Comparison of ENCODE assay signal across 9 mouse cellular contexts in the genomic region with DNA sequence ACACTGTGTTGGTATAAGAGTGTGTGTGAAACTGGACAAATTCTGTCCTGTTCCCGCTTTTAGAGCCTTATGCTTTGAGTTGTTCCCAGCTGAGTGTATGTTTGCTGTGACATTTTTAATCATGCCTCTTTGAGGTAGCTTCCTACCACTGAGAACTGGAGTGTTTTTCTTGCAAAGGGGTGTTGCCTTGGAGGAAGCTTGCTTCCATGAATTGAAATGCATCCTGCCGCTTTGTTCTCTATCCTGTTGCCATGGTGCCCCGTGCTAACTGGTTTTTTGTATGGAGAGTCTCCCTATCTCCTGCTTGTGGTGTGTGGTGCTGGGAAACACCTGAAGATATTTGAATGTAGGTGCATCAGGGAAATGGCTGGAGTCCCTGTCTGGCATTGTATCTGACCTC. TPM values are rescaled to one million over a fixed set of nuclear protein-coding genes. Genes with fewer than 3 reads are reported as not detected.
DNase-seq lines count a peak whose midpoint lies in the region; ATAC-seq and TF ChIP-seq lines count a peak whose summit lies in the region.
"Had no signal": no experiment of that assay in that cellular context is flagged by ENCODE, and none has a peak within 500 bp of the region (broad histone marks: within the 10 kb centered on the region; RNA-seq: fewer than 3 reads in every experiment).

No protein-coding gene starts in this region.

- H3K4me2 ChIP-seq in forebrain, embryonic 11.5 days (ENCODE audit: low read depth, low read length, severe bottlenecking), result 0 out of 2 replicates have a peak overlapping the region, but pooled peaks have one; percentile 6
- H3K4me2 ChIP-seq in forebrain, embryonic 15.5 days (replicated peaks), result no peak overlapping the region
- H3K4me2 ChIP-seq in hindbrain, embryonic 11.5 days (replicated peaks; ENCODE audit: low read depth, low read length), result no peak overlapping the region
- H3K4me2 ChIP-seq: limb, embryonic 12.5 days had no signal

- no peaks in the 10 kb centered on the region for H3K36me3 ChIP-seq in forebrain, embryonic 11.5 days (ENCODE audit: control insufficient read depth, insufficient read depth, low read length)
- H3K36me3 ChIP-seq in forebrain, embryonic 15.5 days, result no peaks in the 10 kb centered on the region
- H3K36me3 ChIP-seq in hindbrain, embryonic 11.5 days (ENCODE audit: control insufficient read depth, insufficient read depth, low read length), result no peaks in the 10 kb centered on the region
- H3K36me3 ChIP-seq: limb, embryonic 12.5 days had no signal

- 13% methylated on average over 3 of the region's 3 CpGs for WGBS in forebrain, embryonic 11.5 days
- WGBS in forebrain, embryonic 15.5 days, result 10% methylated on average over 3 of the region's 3 CpGs
- 27% methylated on average over 3 of the region's 3 CpGs for WGBS in hindbrain, embryonic 11.5 days

- H3K27ac ChIP-seq in forebrain, embryonic 11.5 days (ENCODE audit: low read depth, low read length), result no peak overlapping the region
- H3K27ac ChIP-seq in forebrain, embryonic 15.5 days (replicated peaks), result no peak overlapping the region
- H3K27ac ChIP-seq in hindbrain, embryonic 11.5 days (ENCODE audit: low read depth, low read length), result no peak overlapping the region
- H3K27ac ChIP-seq: limb, embryonic 12.5 days had no signal

- peak; percentile 52 for DNase-seq in forebrain, embryonic 11.5 days (ENCODE audit: low spot score)
- DNase-seq in brain, embryonic 14.5 days (ENCODE audit: low read depth), result peak; percentile 71
- peak; percentile 53 for DNase-seq in hindbrain, embryonic 11.5 days (ENCODE audit: low spot score)
- DNase-seq in left cerebral cortex, postnatal 14 days (ENCODE audit: low spot score in 2 of 2), result peak; percentile 25 to 42
- DNase-seq in right cerebral cortex, postnatal 4 days, result peak; percentile 16
- no peak for DNase-seq in thymus, postnatal 14 days

- no peak for TF ChIP-seq POLR2A in brain, embryonic 14.5 days (IDR thresholded peaks at IDR 0.05; ENCODE audit: borderline replicate concordance, extremely low read depth, insufficient read depth, insufficient read length, poor library complexity, severe bottlenecking)

- no peak overlapping the region for H3K4me3 ChIP-seq in forebrain, embryonic 11.5 days (ENCODE audit: low read depth, low read length)
- no peak overlapping the region for H3K4me3 ChIP-seq in forebrain, embryonic 15.5 days
- H3K4me3 ChIP-seq in hindbrain, embryonic 11.5 days (ENCODE audit: low read depth, low read length), result no peak overlapping the region
- H3K4me3 ChIP-seq: limb, embryonic 12.5 days had no signal

- 0 out of 2 replicates have a peak, but pooled peaks cover 4% of the 10 kb centered on the region for H3K4me1 ChIP-seq in forebrain, embryonic 11.5 days (replicated peaks; ENCODE audit: control insufficient read depth, insufficient read depth, low read length)
- no peaks in the 10 kb centered on the region for H3K4me1 ChIP-seq in forebrain, embryonic 15.5 days
- 0 out of 2 replicates have a peak, but pooled peaks cover 2% of the 10 kb centered on the region for H3K4me1 ChIP-seq in hindbrain, embryonic 11.5 days (replicated peaks; ENCODE audit: control insufficient read depth, insufficient read depth, low read length)
- H3K4me1 ChIP-seq: limb, embryonic 12.5 days had no signal

- no peaks in the 10 kb centered on the region for H3K9me3 ChIP-seq in forebrain, embryonic 11.5 days (ENCODE audit: control insufficient read depth, low read length)
- no peaks in the 10 kb centered on the region for H3K9me3 ChIP-seq in forebrain, embryonic 15.5 days
- H3K9me3 ChIP-seq in hindbrain, embryonic 11.5 days (ENCODE audit: control insufficient read depth, low read length), result no peaks in the 10 kb centered on the region
- H3K9me3 ChIP-seq: limb, embryonic 12.5 days had no signal

- ATAC-seq in forebrain, embryonic 11.5 days (replicated peaks; ENCODE audit: low FRiP score), result no peak
- no peak for ATAC-seq in forebrain, embryonic 15.5 days (replicated peaks)
- ATAC-seq in hindbrain, embryonic 11.5 days (ENCODE audit: low FRiP score), result no peak
- no peak for ATAC-seq in cerebellum, adult (ENCODE audit: insufficient number of reproducible peaks, low FRiP score, low TSS enrichment)

- no peak overlapping the region for H3K9ac ChIP-seq in forebrain, embryonic 11.5 days (ENCODE audit: low read length)
- no peak overlapping the region for H3K9ac ChIP-seq in forebrain, embryonic 15.5 days (replicated peaks)
- H3K9ac ChIP-seq in hindbrain, embryonic 11.5 days (ENCODE audit: low read depth, low read length), result no peak overlapping the region
- H3K9ac ChIP-seq: limb, embryonic 12.5 days had no signal

- no peaks in the 10 kb centered on the region for H3K27me3 ChIP-seq in forebrain, embryonic 11.5 days (ENCODE audit: control insufficient read depth, insufficient read depth, low read length)
- H3K27me3 ChIP-seq in forebrain, embryonic 15.5 days, result no peaks in the 10 kb centered on the region
- H3K27me3 ChIP-seq in hindbrain, embryonic 11.5 days (ENCODE audit: control insufficient read depth, insufficient read depth, low read length), result no peaks in the 10 kb centered on the region
- H3K27me3 ChIP-seq: limb, embryonic 12.5 days had no signal

- no peak for TF ChIP-seq CTCF in brain, embryonic 14.5 days (IDR thresholded peaks at IDR 0.05; ENCODE audit: borderline replicate concordance, extremely low read depth, insufficient read depth, insufficient read length)

- intact Hi-C loops in left cerebral cortex, postnatal 14 days (cut with DNase I), result no loop called here

RNA-seq across cellular contexts. Expression of a gene that starts 39.1 kb away (rescaled TPM):
- 0.73 and 1.2 TPM in 2 replicates for polyA plus RNA-seq in forebrain, embryonic 11.5 days (2014; fragmentation: Nextera tagmentation; extraction: Ambion mirVana)
- polyA plus RNA-seq in forebrain, embryonic 15.5 days (2015; fragmentation: Nextera tagmentation; extraction: Ambion mirVana), result 0.19 and 0.49 TPM in 2 replicates
- 0.13 and 0.40 TPM in 2 replicates for polyA plus RNA-seq in brain, embryonic 14.5 days (2012; rRNA removed)
- polyA plus RNA-seq in hindbrain, embryonic 11.5 days (2014; fragmentation: Nextera tagmentation; extraction: Ambion mirVana), result 0.84 and 0.85 TPM in 2 replicates
- total RNA-seq in left cerebral cortex, postnatal 14 days (2021), result under 1 TPM; 0.13 to 0.33 TPM
